Mouse (Mus musculus) limb, embryonic 12.5 days (tissue): ENCODE data around the gene Gse1. TPM values are rescaled to one million over a fixed set of nuclear protein-coding genes. Genes with fewer than 3 reads are reported as not detected.
A peak's percentile ranks its signal among the peaks of the same experiment; 100 is the strongest.

ENCODE experiments used
- ATAC-seq: fragments of 200-750 bp; cut with Nextera tagmentation; 2 replicates; pipeline ENCODE4 v1.8.0; 2017; ENCODE audit warnings: low read depth, moderate TSS enrichment; ENCODE audit not compliant: insufficient number of reproducible peaks, insufficient read depth, low FRiP score, low TSS enrichment
- H3K27ac ChIP-seq: fragments of 300-500 bp; sonication (generic); 2 replicates; pipeline ENCODE4 v1.5.1; 2016; ENCODE audit warnings: mild to moderate bottlenecking, moderate library complexity
- H3K27me3 ChIP-seq: fragments of 300-500 bp; sonication (generic); 2 replicates; pipeline ENCODE4 v1.6.1; 2016; ENCODE audit warnings: mild to moderate bottlenecking, moderate library complexity
- H3K36me3 ChIP-seq: fragments of 300-500 bp; sonication (generic); 2 replicates; pipeline ENCODE4 v1.6.1; 2016; ENCODE audit warnings: mild to moderate bottlenecking, moderate library complexity
- H3K4me1 ChIP-seq: fragments of 300-500 bp; sonication (generic); replicated peaks from 2 replicates; pipeline ENCODE4 v1.6.1; 2016
- H3K4me2 ChIP-seq: fragments of 300-500 bp; sonication (generic); 2 replicates; pipeline ENCODE4 v1.6.1; 2016; ENCODE audit warnings: mild to moderate bottlenecking, moderate library complexity
- H3K4me3 ChIP-seq: fragments of 300-500 bp; sonication (generic); replicated peaks from 2 replicates; pipeline ENCODE4 v1.5.1; 2016; ENCODE audit warnings: mild to moderate bottlenecking
- H3K9ac ChIP-seq: fragments of 300-500 bp; sonication (generic); replicated peaks from 2 replicates; pipeline ENCODE4 v1.6.1; 2016; ENCODE audit warnings: mild to moderate bottlenecking, moderate library complexity
- H3K9me3 ChIP-seq: fragments of 300-500 bp; sonication (generic); 2 replicates; pipeline ENCODE4 v1.6.1; 2016; ENCODE audit warnings: mild to moderate bottlenecking, moderate library complexity
- WGBS: fragments of 180-500 bp; shearing (Covaris S2); methylation state at CpG from one replicate; pipeline ENCODE4 v1.1.7; 2016; 5-methylcytosine and 5-hydroxymethylcytosine counted together
- polyA plus RNA-seq: library from polyadenylated mRNA; unstranded; fragments of >200 nt; fragmentation: Nextera tagmentation; extraction: Ambion mirVana; gene quantifications from 2 replicates; pipeline ENCODE4 v1.2.1, GENCODE M21; 2016

Gse1 gene
- polyA plus RNA-seq, 1 experiment from 2014 or later: 9.1 TPM

GRCm38 (mm10) chr8:120313674-120314073 lies 85.4 kb downstream of the Gse1 start:
- H3K27ac ChIP-seq: no peak overlapping the region

GRCm38 (mm10) chr8:120314932-120315331 lies 86.7 kb downstream of the Gse1 start:
- Histone ChIP-seq H3K4me3 (no peak overlapping the region), H3K27ac (no peak overlapping the region), H3K4me1 (peaks cover 54% of the 10 kb centered on the region), H3K9me3 (no peaks in the 10 kb centered on the region), H3K4me2 (no peak overlapping the region), H3K27me3 (no peaks in the 10 kb centered on the region), H3K36me3 (no peaks in the 10 kb centered on the region), H3K9ac (no peak overlapping the region)
- WGBS: 83% methylated on average over 5 of the region's 5 CpGs
- no peak for ATAC-seq

More at GRCm38 (mm10) chr8:120313674-120314073, 85.4 kb downstream of the Gse1 start:
- Histone ChIP-seq H3K4me2 (no peak overlapping the region), H3K36me3 (no peaks in the 10 kb centered on the region), H3K4me1 (peaks cover 56% of the 10 kb centered on the region), H3K27me3 (no peaks in the 10 kb centered on the region), H3K4me3 (no peak overlapping the region), H3K9me3 (no peaks in the 10 kb centered on the region), H3K9ac (no peak overlapping the region)
- ATAC-seq: no peak
- 80% methylated on average over 3 of the region's 3 CpGs for WGBS

GRCm38 (mm10) chr8:120315644-120316043 lies 87.4 kb downstream of the Gse1 start:
- WGBS: 86% methylated on average over 4 of the region's 4 CpGs
- Histone ChIP-seq H3K36me3 (no peaks in the 10 kb centered on the region), H3K9me3 (no peaks in the 10 kb centered on the region), H3K27me3 (no peaks in the 10 kb centered on the region), H3K4me3 (no peak overlapping the region), H3K27ac (no peak overlapping the region), H3K9ac (no peak overlapping the region), H3K4me1 (peaks cover 48% of the 10 kb centered on the region), H3K4me2 (no peak overlapping the region)
- ATAC-seq: no peak

GRCm38 (mm10) chr8:120316707-120317106 lies 88.5 kb downstream of the Gse1 start:
- Histone ChIP-seq H3K27ac (peak overlapping the region; percentile 62), H3K4me1 (peaks cover 43% of the 10 kb centered on the region), H3K36me3 (no peaks in the 10 kb centered on the region), H3K9me3 (no peaks in the 10 kb centered on the region), H3K27me3 (no peaks in the 10 kb centered on the region), H3K4me3 (no peak overlapping the region), H3K4me2 (peak overlapping the region; percentile 4; the same call in 1 of the 2 replicates), H3K9ac (no peak overlapping the region)
- ATAC-seq: no peak
- 83% methylated on average over 7 of the region's 7 CpGs for WGBS

- 70% methylated on average over 21 of the region's 21 CpGs for WGBS
- ATAC-seq: no peak
- no peaks in the 10 kb centered on the region for H3K27me3 ChIP-seq
Measured at GRCm38 (mm10) chr8:120317118-120317824, 89.0 kb downstream of the Gse1 start.

GRCm38 (mm10) chr8:120318476-120318991 lies 90.3 kb downstream of the Gse1 start:
- no peak overlapping the region; the same call in 1 of the 2 replicates for H3K9ac ChIP-seq
- ATAC-seq: no peak
- H3K4me2 ChIP-seq: no peak overlapping the region
- H3K36me3 ChIP-seq: no peaks in the 10 kb centered on the region
- 71% methylated on average over 12 of the region's 12 CpGs for WGBS
- H3K9me3 ChIP-seq: no peaks in the 10 kb centered on the region
- H3K27me3 ChIP-seq: no peaks in the 10 kb centered on the region
- 0 out of 2 replicates have a peak overlapping the region, but pooled peaks have one; percentile 62 for H3K27ac ChIP-seq
- H3K4me3 ChIP-seq: no peak overlapping the region
- peaks cover 60% of the 10 kb centered on the region for H3K4me1 ChIP-seq

More at GRCm38 (mm10) chr8:120317118-120317824, 89.0 kb downstream of the Gse1 start:
- Histone ChIP-seq H3K4me2 (peak overlapping the region; percentile 4; the same call in 1 of the 2 replicates), H3K36me3 (no peaks in the 10 kb centered on the region), H3K9ac (no peak overlapping the region), H3K27ac (peak overlapping the region; percentile 62), H3K4me1 (peaks cover 47% of the 10 kb centered on the region), H3K9me3 (no peaks in the 10 kb centered on the region), H3K4me3 (no peak overlapping the region)

GRCm38 (mm10) chr8:120319449-120319848 lies 91.2 kb downstream of the Gse1 start:
- no peak overlapping the region for H3K9ac ChIP-seq
- no peak overlapping the region for H3K27ac ChIP-seq
- H3K4me2 ChIP-seq: no peak overlapping the region
- ATAC-seq: 0 out of 2 replicates have a peak, but pooled peaks have one; percentile 23
- peaks cover 69% of the 10 kb centered on the region for H3K4me1 ChIP-seq
- no peak overlapping the region for H3K4me3 ChIP-seq
- 23% methylated on average over 7 of the region's 7 CpGs for WGBS
- no peaks in the 10 kb centered on the region for H3K9me3 ChIP-seq
- no peaks in the 10 kb centered on the region; the same call in 1 of the 2 replicates for H3K27me3 ChIP-seq
- H3K36me3 ChIP-seq: no peaks in the 10 kb centered on the region

GRCm38 (mm10) chr8:120320146-120320545 lies 91.9 kb downstream of the Gse1 start:
- 85% methylated on average over 5 of the region's 5 CpGs for WGBS
- Histone ChIP-seq H3K27ac (no peak overlapping the region), H3K9me3 (no peaks in the 10 kb centered on the region), H3K9ac (no peak overlapping the region), H3K4me3 (no peak overlapping the region), H3K4me2 (no peak overlapping the region), H3K27me3 (no peaks in the 10 kb centered on the region; the same call in 1 of the 2 replicates), H3K4me1 (peaks cover 76% of the 10 kb centered on the region), H3K36me3 (no peaks in the 10 kb centered on the region)
- ATAC-seq: no peak

- H3K4me3 ChIP-seq: no peak overlapping the region
- H3K4me1 ChIP-seq: peaks cover 69% of the 10 kb centered on the region
- 43% methylated on average over 6 of the region's 6 CpGs for WGBS
- H3K27me3 ChIP-seq: no peaks in the 10 kb centered on the region; the same call in 1 of the 2 replicates
- no peaks in the 10 kb centered on the region for H3K9me3 ChIP-seq
- no peak overlapping the region; the same call in 1 of the 2 replicates for H3K27ac ChIP-seq
- H3K36me3 ChIP-seq: no peaks in the 10 kb centered on the region
- H3K4me2 ChIP-seq: no peak overlapping the region
- ATAC-seq: no peak
- no peak overlapping the region for H3K9ac ChIP-seq
Measured at GRCm38 (mm10) chr8:120321724-120322123, 93.5 kb downstream of the Gse1 start.

GRCm38 (mm10) chr8:120322956-120323448 lies 94.7 kb downstream of the Gse1 start:
- Histone ChIP-seq H3K4me3 (no peak overlapping the region), H3K27ac (peak overlapping the region; percentile 70)

GRCm38 (mm10) chr8:120324555-120324954 lies 96.3 kb downstream of the Gse1 start:
- no peak overlapping the region for H3K9ac ChIP-seq
- H3K27ac ChIP-seq: no peak overlapping the region
- WGBS: 44% methylated on average over 3 of the region's 3 CpGs
- no peaks in the 10 kb centered on the region for H3K9me3 ChIP-seq
- no peak overlapping the region for H3K4me2 ChIP-seq
- H3K4me3 ChIP-seq: no peak overlapping the region
- H3K4me1 ChIP-seq: peaks cover 43% of the 10 kb centered on the region
- no peaks in the 10 kb centered on the region; the same call in 1 of the 2 replicates for H3K27me3 ChIP-seq
- no peak for ATAC-seq
- H3K36me3 ChIP-seq: no peaks in the 10 kb centered on the region

More at GRCm38 (mm10) chr8:120322956-120323448, 94.7 kb downstream of the Gse1 start:
- H3K36me3 ChIP-seq: no peaks in the 10 kb centered on the region
- H3K9ac ChIP-seq: peak overlapping the region; percentile 50; the same call in 1 of the 2 replicates
- H3K4me2 ChIP-seq: peak overlapping the region; percentile 28
- H3K27me3 ChIP-seq: no peaks in the 10 kb centered on the region; the same call in 1 of the 2 replicates
- ATAC-seq: peak; percentile 32; the same call in 1 of the 2 replicates
- no peaks in the 10 kb centered on the region for H3K9me3 ChIP-seq
- H3K4me1 ChIP-seq: peaks cover 57% of the 10 kb centered on the region
- WGBS: 8% methylated on average over 20 of the region's 20 CpGs
